Mouse (Mus musculus) MEL (cell line): ENCODE results near the gene 1700088E04Rik.

ENCODE experiments used
- CHD2 ChIP-seq: IDR thresholded peaks from 2 replicates; pipeline ENCODE4 v1.6.1; 2011; ENCODE audit warnings: low read length, improper control_type of control experiment
- CTCF ChIP-seq, 3 experiments: IDR thresholded peaks in 2 of 3; conservative IDR thresholded peaks in 1 of 3; 2 replicates each; pipeline ENCODE4 v1.5.1; 2011 to 2012; ENCODE audit warnings: low read length in 3 of 3, low read depth in 2 of 3, mild to moderate bottlenecking in 2 of 3, improper control_type of control experiment in 1 of 3, inconsistent platforms in 1 of 3, mixed read lengths in 1 of 3, moderate library complexity in 1 of 3; ENCODE audit not compliant: control insufficient read depth in 1 of 3, insufficient read depth in 1 of 3, poor library complexity in 1 of 3, severe bottlenecking in 1 of 3
- EP300 ChIP-seq, 2 experiments: IDR thresholded peaks; 2 replicates each; pipeline ENCODE4 v1.6.1; 2011; ENCODE audit warnings: improper control_type of control experiment in 2 of 2, low read length in 2 of 2, low read depth in 1 of 2, mild to moderate bottlenecking in 1 of 2
- GATA1 ChIP-seq: IDR thresholded peaks from 2 replicates; pipeline ENCODE4 v1.6.1; 2011; ENCODE audit warnings: low read depth, low read length, improper control_type of control experiment
- MAFK ChIP-seq: IDR thresholded peaks from 2 replicates; pipeline ENCODE4 v1.6.1; 2011; ENCODE audit warnings: low read depth, mild to moderate bottlenecking, low read length, improper control_type of control experiment, borderline replicate concordance
- MAX ChIP-seq: IDR thresholded peaks from 2 replicates; pipeline ENCODE4 v1.6.1; 2011; ENCODE audit warnings: low read length, improper control_type of control experiment
- MXI1 ChIP-seq: IDR thresholded peaks from 2 replicates; pipeline ENCODE4 v1.6.1; 2011; ENCODE audit warnings: mild to moderate bottlenecking, low read depth, low read length, improper control_type of control experiment
- POLR2A ChIP-seq, 2 experiments: IDR thresholded peaks; 2 replicates each; pipeline ENCODE4 v1.6.1; 2011 to 2012; ENCODE audit warnings: low read length in 2 of 2, mild to moderate bottlenecking in 2 of 2, control low read depth in 1 of 2, improper control_type of control experiment in 1 of 2, low read depth in 1 of 2, moderate library complexity in 1 of 2; ENCODE audit not compliant: control insufficient read depth in 1 of 2, insufficient read depth in 1 of 2, poor library complexity in 1 of 2
- POLR2AphosphoS2 ChIP-seq: IDR thresholded peaks from 2 replicates; pipeline ENCODE4 v1.6.1; 2011; ENCODE audit warnings: low read length, improper control_type of control experiment
- POLR2AphosphoS5 ChIP-seq: IDR thresholded peaks from 2 replicates; pipeline ENCODE4 v1.6.1; 2012; ENCODE audit warnings: low read depth, borderline replicate concordance, mild to moderate bottlenecking, inconsistent platforms, low read length, moderate library complexity, mixed read lengths
- RAD21 ChIP-seq: IDR thresholded peaks from 2 replicates; pipeline ENCODE4 v1.6.1; 2011; ENCODE audit warnings: mild to moderate bottlenecking, low read depth, low read length, improper control_type of control experiment
- TAL1 ChIP-seq: IDR thresholded peaks from 2 replicates; pipeline ENCODE4 v1.6.1; 2012; ENCODE audit warnings: mild to moderate bottlenecking, inconsistent platforms, low read length, moderate library complexity, mixed read lengths
- USF1 ChIP-seq: IDR thresholded peaks from 2 replicates; pipeline ENCODE4 v1.6.1; 2014; ENCODE audit warnings: low read depth, mild to moderate bottlenecking, inconsistent platforms, low read length, improper control_type of control experiment, moderate library complexity
- ZKSCAN1 ChIP-seq: IDR thresholded peaks from 2 replicates; pipeline ENCODE4 v1.6.1; 2012; ENCODE audit warnings: low read depth, mild to moderate bottlenecking, inconsistent platforms, low read length, improper control_type of control experiment, moderate library complexity

DNA sequence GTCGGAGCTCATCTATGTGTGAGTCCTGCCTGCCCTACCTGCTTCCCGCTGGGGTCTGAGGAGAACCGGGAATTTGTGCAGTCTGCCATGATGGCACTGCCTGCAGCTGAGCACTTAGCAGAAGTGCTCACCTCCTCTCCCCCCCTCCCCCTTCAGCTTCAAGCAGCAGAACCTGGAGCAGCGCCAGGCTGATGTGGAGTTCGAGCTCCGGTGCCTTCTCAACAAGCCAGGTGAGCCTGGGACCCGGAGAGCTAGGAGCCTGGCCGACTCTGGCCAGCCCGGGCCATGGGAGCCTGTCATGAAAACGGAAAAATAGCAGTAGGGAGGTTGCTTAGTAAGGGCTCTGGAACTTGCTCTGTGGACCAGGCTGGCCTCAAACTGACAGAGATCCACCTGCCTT is 10.3 kb downstream of the 1700088E04Rik start:
- TF ChIP-seq USF1 = no peak
- TF ChIP-seq CHD2 = no peak
- TF ChIP-seq GATA1 = no peak
- no peak for TF ChIP-seq ZKSCAN1
- no peak for TF ChIP-seq CTCF (IDR thresholded peaks at IDR 0.05 in 2 of 3, conservative IDR thresholded peaks at IDR 0.05 in 1 of 3; ENCODE audit: control insufficient read depth in 1 of 3, insufficient read depth in 1 of 3, low read depth in 2 of 3, low read length in 3 of 3, poor library complexity in 1 of 3, severe bottlenecking in 1 of 3)
- no peak for TF ChIP-seq MAX
- TF ChIP-seq POLR2A (IDR thresholded peaks at IDR 0.05; ENCODE audit: control insufficient read depth in 1 of 2, insufficient read depth in 1 of 2, low read depth in 1 of 2, low read length in 2 of 2, poor library complexity in 1 of 2) = no peak
- TF ChIP-seq TAL1 = no peak
- TF ChIP-seq POLR2AphosphoS2 = no peak
- TF ChIP-seq MXI1 = no peak
- TF ChIP-seq MAFK = no peak
- no peak for TF ChIP-seq RAD21
- no peak for TF ChIP-seq EP300 (IDR thresholded peaks at IDR 0.05; ENCODE audit: low read depth in 1 of 2, low read length in 2 of 2)
- no peak for TF ChIP-seq POLR2AphosphoS5
